ENCODE assay signal across 8 mouse cellular contexts in the genomic region with DNA sequence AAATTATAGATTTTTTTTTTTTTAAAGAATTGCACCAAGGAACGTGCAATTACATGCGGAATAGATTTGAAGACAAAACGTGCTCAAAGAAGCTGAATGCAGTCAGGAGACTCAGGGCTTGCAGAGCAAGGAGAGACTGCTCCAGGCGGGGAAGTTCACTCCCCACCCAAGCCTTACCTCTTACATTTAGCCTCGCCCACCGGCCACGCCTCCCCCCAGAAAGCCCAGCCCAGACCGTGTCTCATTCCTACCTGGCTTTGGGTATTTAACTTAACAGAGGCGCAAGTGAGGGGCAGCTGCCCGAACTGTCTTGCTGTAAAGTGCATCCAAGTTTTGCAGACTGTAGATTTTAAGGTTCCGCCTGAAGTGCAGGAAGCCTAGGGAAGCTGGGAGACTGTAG.
DNase-seq lines count a peak whose midpoint lies in the region; ATAC-seq and TF ChIP-seq lines count a peak whose summit lies in the region.

No protein-coding gene starts in this region.

- H3K4me3 ChIP-seq in heart, embryonic 13.5 days, result peak overlapping the region; percentile 51
- no peak overlapping the region for H3K4me3 ChIP-seq in heart, adult 2 months
- H3K4me3 ChIP-seq in embryonic facial prominence, embryonic 15.5 days (replicated peaks), result peak overlapping the region; percentile 21
- peak overlapping the region; percentile 49 for H3K4me3 ChIP-seq in limb, embryonic 10.5 days
- H3K4me3 ChIP-seq in midbrain, embryonic 14.5 days (replicated peaks; ENCODE audit: low read depth, low read length), result peak overlapping the region; percentile 15; the same call in 1 of the 2 replicates

- intact Hi-C loops in heart, adult 2 months (cut with DNase I), result no loop called here

- no peak for ATAC-seq in heart, embryonic 13.5 days (ENCODE audit: extremely low read depth, insufficient number of reproducible peaks, low FRiP score, low TSS enrichment)
- peak; percentile 66; the same call in 1 of the 2 replicates for ATAC-seq in embryonic facial prominence, embryonic 15.5 days (ENCODE audit: insufficient number of reproducible peaks, low FRiP score, low TSS enrichment, low read depth)
- no peak for ATAC-seq in midbrain, embryonic 14.5 days (ENCODE audit: low FRiP score, low TSS enrichment)

- WGBS in heart, embryonic 13.5 days, result 6% methylated on average over 11 of the region's 11 CpGs
- WGBS in heart, adult 2 months, result 22% methylated on average over 11 of the region's 11 CpGs
- 8% methylated on average over 11 of the region's 11 CpGs for WGBS in embryonic facial prominence, embryonic 15.5 days
- 1% methylated on average over 11 of the region's 11 CpGs for WGBS in limb, embryonic 10.5 days
- 17% methylated on average over 11 of the region's 11 CpGs for WGBS in midbrain, embryonic 14.5 days

- peaks cover 6% of the 10 kb centered on the region for H3K27me3 ChIP-seq in heart, embryonic 13.5 days (replicated peaks)
- no peaks in the 10 kb centered on the region; the same call in 1 of the 2 replicates for H3K27me3 ChIP-seq in heart, adult 2 months (ENCODE audit: control insufficient read depth, insufficient read depth, low read length)
- no peaks in the 10 kb centered on the region for H3K27me3 ChIP-seq in embryonic facial prominence, embryonic 15.5 days
- H3K27me3 ChIP-seq in limb, embryonic 10.5 days (ENCODE audit: low read depth, poor library complexity, severe bottlenecking), result peaks cover 14% of the 10 kb centered on the region; the same call in 1 of the 2 replicates
- H3K27me3 ChIP-seq in midbrain, embryonic 14.5 days (ENCODE audit: control insufficient read depth, insufficient read depth, low read length), result no peaks in the 10 kb centered on the region

- no peak overlapping the region for H3K27ac ChIP-seq in heart, embryonic 13.5 days (replicated peaks)
- no peak overlapping the region for H3K27ac ChIP-seq in heart, adult 2 months
- 0 out of 2 replicates have a peak overlapping the region, but pooled peaks have one; percentile 52 for H3K27ac ChIP-seq in embryonic facial prominence, embryonic 15.5 days (replicated peaks)
- H3K27ac ChIP-seq in limb, embryonic 10.5 days, result 0 out of 2 replicates have a peak overlapping the region, but pooled peaks have one; percentile 44
- 0 out of 2 replicates have a peak overlapping the region, but pooled peaks have one; percentile 26 for H3K27ac ChIP-seq in midbrain, embryonic 14.5 days (replicated peaks; ENCODE audit: low read depth, low read length)

- H3K9me3 ChIP-seq in heart, embryonic 13.5 days, result 0 out of 2 replicates have a peak, but pooled peaks cover 4% of the 10 kb centered on the region
- no peaks in the 10 kb centered on the region for H3K9me3 ChIP-seq in embryonic facial prominence, embryonic 15.5 days (replicated peaks)
- H3K9me3 ChIP-seq in limb, embryonic 10.5 days (replicated peaks), result no peaks in the 10 kb centered on the region; the same call in 1 of the 2 replicates
- H3K9me3 ChIP-seq in midbrain, embryonic 14.5 days (ENCODE audit: control insufficient read depth, low read length), result no peaks in the 10 kb centered on the region

- H3K36me3 ChIP-seq in heart, embryonic 13.5 days, result no peaks in the 10 kb centered on the region
- no peaks in the 10 kb centered on the region for H3K36me3 ChIP-seq in heart, adult 2 months (ENCODE audit: control insufficient read depth, insufficient read depth, low read length)
- no peaks in the 10 kb centered on the region for H3K36me3 ChIP-seq in embryonic facial prominence, embryonic 15.5 days
- H3K36me3 ChIP-seq in limb, embryonic 10.5 days, result no peaks in the 10 kb centered on the region
- H3K36me3 ChIP-seq in midbrain, embryonic 14.5 days (ENCODE audit: control insufficient read depth, insufficient read depth, low read length), result no peaks in the 10 kb centered on the region

- no peaks in the 10 kb centered on the region for H3K79me2 ChIP-seq in heart, adult 2 months (replicated peaks; ENCODE audit: control insufficient read depth, insufficient read depth, low read length)

- peaks cover 27% of the 10 kb centered on the region for H3K4me1 ChIP-seq in heart, embryonic 13.5 days
- H3K4me1 ChIP-seq in heart, adult 2 months (ENCODE audit: control insufficient read depth, insufficient read depth, low read length), result no peaks in the 10 kb centered on the region
- H3K4me1 ChIP-seq in embryonic facial prominence, embryonic 15.5 days, result 0 out of 2 replicates have a peak, but pooled peaks cover 13% of the 10 kb centered on the region
- peaks cover 42% of the 10 kb centered on the region for H3K4me1 ChIP-seq in limb, embryonic 10.5 days
- peaks cover 15% of the 10 kb centered on the region for H3K4me1 ChIP-seq in midbrain, embryonic 14.5 days (ENCODE audit: control insufficient read depth, insufficient read depth, low read length)

- DNase-seq in heart, adult 2 months, result no peak
- DNase-seq in limb, embryonic 10.5 days (ENCODE audit: low spot score), result peak; percentile 68
- peak; percentile 40 for DNase-seq in midbrain, embryonic 14.5 days
- no peak for DNase-seq in T-cell, adult 2 months (ENCODE audit: low spot score)
- DNase-seq in frontal cortex, postnatal 14 days (ENCODE audit: low spot score in 2 of 2), result no peak
- no peak for DNase-seq in adrenal gland, postnatal 36 days

- TF ChIP-seq EP300 in heart, adult 2 months (IDR thresholded peaks at IDR 0.05; ENCODE audit: insufficient read depth, low read depth, low read length), result no peak

- no peak for TF ChIP-seq POLR2A in heart, adult 2 months (IDR thresholded peaks at IDR 0.05; ENCODE audit: insufficient read depth, low read depth, low read length)

- peak overlapping the region; percentile 82 for H3K4me2 ChIP-seq in heart, embryonic 13.5 days
- H3K4me2 ChIP-seq in embryonic facial prominence, embryonic 15.5 days (replicated peaks), result peak overlapping the region; percentile 43
- peak overlapping the region; percentile 61 for H3K4me2 ChIP-seq in midbrain, embryonic 14.5 days (ENCODE audit: low read length)

- TF ChIP-seq CTCF in heart, adult 2 months (IDR thresholded peaks at IDR 0.05), result no peak

- H3K9ac ChIP-seq in heart, embryonic 13.5 days, result peak overlapping the region; percentile 68
- H3K9ac ChIP-seq in heart, adult 2 months (ENCODE audit: low read depth, low read length), result no peak overlapping the region
- no peak overlapping the region for H3K9ac ChIP-seq in embryonic facial prominence, embryonic 15.5 days
- no peak overlapping the region for H3K9ac ChIP-seq in midbrain, embryonic 14.5 days (replicated peaks; ENCODE audit: low read length)

Comparison
In these comparisons a context has a peak if more than half of its experiments do, and no peak if none do; other contexts are left out.
1. H3K27ac ChIP-seq: peak in embryonic facial prominence, embryonic 15.5 days (single experiment), limb, embryonic 10.5 days (single experiment) and midbrain, embryonic 14.5 days (single experiment); none in heart, embryonic 13.5 days (single experiment) and heart, adult 2 months (single experiment).
2. DNase-seq: peak in limb, embryonic 10.5 days (single experiment) and midbrain, embryonic 14.5 days (single experiment); none in heart, adult 2 months (0 of 2), T-cell, adult 2 months (single experiment), frontal cortex, postnatal 14 days (0 of 2) and adrenal gland, postnatal 36 days (0 of 2).
3. Peak in every context shown above with its lines, with median percentiles within 50 percentile points of each other: H3K4me2 ChIP-seq.